Mouse (Mus musculus) gastrocnemius, adult 2 months (tissue): ENCODE results near the gene Slc16a6. TPM values are rescaled to one million over a fixed set of nuclear protein-coding genes. Genes with fewer than 3 reads are reported as not detected.

Experiments used
- DNase-seq: peaks from one replicate; pipeline ENCODE4 v3.0.0; 2022
- H3K27ac ChIP-seq: fragments of 200-600 bp; 2 replicates; pipeline ENCODE4 v1.8.1; 2022; ENCODE audit warnings: mild to moderate bottlenecking
- H3K4me3 ChIP-seq: fragments of 200-600 bp; 2 replicates; pipeline ENCODE4 v1.8.1; 2022; ENCODE audit warnings: mild to moderate bottlenecking, moderate library complexity
- CTCF ChIP-seq: fragments of 200-600 bp; IDR thresholded peaks from 2 replicates; pipeline ENCODE4 v1.8.1; 2022; ENCODE audit warnings: antibody characterized with exemption, mild to moderate bottlenecking, moderate library complexity
- intact Hi-C: fragments of 180-260 bp; cut with DNase I; formaldehyde crosslinking; loops from one replicate; pipeline ENCODE4 v1.15.1; 2025
- total RNA-seq, 2 experiments: library from RNA; stranded (reverse); gene quantifications; 2 replicates each; pipeline ENCODE4 v1.2.3; 2021

Slc16a6 gene
- total RNA-seq, 2 experiments from 2014 or later = 7.4 to 9.2 TPM

DNA sequence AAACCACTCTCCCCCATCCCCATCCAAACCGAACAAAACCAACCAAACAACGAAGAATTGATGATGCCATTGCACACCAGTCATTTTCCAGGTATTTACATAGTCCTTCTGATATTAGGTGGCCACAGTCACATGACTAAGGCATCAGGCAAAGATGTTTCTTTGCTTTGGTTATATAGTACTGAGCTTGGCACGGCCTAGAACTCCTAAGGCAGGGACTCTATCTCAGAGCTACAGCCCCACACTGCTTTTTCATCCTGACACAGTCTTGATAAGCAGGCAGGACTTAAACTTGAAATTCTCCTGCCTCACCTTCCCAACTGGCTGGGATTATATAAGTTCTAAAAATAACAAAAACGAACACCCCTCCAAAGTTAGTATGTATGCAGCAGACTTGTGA is 8.3 kb downstream of the Slc16a6 start:
- no peak for DNase-seq
- TF ChIP-seq CTCF = no peak
- Histone ChIP-seq H3K27ac (no peak overlapping the region), H3K4me3 (no peak overlapping the region)
- intact Hi-C loops = no loop called here

DNA sequence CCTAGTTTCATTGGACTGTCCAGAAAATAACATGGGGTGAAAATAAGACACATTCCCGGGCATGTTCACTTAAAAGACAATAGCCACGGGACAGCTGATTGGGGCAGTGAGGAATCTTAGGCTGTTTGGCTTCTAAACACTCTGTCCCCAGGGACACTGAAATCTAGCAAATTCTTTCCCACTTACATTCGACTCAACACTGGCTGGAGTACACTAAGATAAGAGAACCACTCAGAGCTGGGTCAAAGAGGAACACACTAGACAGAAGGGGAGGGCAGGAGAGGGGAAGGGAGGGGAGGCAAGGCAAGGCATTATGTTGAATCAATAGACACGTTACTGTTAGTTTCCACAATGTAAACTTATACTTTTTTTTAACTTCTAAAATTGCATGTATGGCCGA is 12.8 kb downstream of the Slc16a6 start:
- intact Hi-C loops = no loop called here
- no peak overlapping the region for H3K27ac ChIP-seq
- no peak for TF ChIP-seq CTCF

DNA sequence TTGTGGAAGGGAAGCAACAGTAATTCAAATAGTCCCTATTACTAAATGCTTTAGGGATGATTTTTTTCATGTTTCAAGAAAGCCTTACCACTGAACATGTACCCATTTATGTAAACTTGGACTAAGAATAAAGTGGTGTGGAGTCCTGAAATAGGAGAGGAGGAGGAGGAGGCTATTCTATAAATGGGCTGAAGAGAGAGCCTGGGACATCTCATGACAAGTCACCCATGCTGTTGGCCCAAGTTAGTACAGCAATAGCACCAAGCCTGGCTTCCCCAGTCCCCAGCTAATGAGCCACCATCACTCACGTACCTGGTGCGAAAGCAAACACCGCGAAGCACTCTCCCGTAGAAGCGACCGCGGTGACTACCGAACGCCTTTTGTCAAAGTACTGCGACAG is 15.2 kb downstream of the Slc16a6 start:
- no peak for TF ChIP-seq CTCF
- H3K27ac ChIP-seq = no peak overlapping the region
- no peak for DNase-seq
- H3K4me3 ChIP-seq = no peak overlapping the region
- intact Hi-C loops = no loop called here

More for the DNA sequence above, 12.8 kb downstream of the Slc16a6 start:
- no peak for DNase-seq
- H3K4me3 ChIP-seq = no peak overlapping the region

DNA sequence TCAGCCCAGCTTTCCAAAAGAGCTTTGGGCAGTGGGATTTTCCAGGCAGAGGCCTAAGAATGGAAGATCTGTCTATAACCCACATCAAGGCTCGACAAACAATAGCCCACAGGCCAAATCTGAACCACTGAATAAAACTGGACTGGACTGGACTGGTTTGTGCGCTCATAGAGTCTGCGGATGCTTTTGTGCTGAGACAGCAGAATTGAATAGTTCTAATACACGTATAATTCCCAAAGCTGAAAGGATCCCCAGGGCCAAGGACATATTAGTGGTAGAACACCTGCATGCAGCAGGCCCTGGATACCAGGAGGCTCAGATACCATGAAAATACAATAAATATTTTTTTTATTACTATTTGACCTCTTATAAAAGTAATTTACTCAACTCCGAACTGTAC is 17.1 kb downstream of the Slc16a6 start:
- no peak overlapping the region for H3K4me3 ChIP-seq
- intact Hi-C loops = no loop called here
- no peak for DNase-seq
- H3K27ac ChIP-seq = no peak overlapping the region
- TF ChIP-seq CTCF = no peak

GRCm38 (mm10) chr11:109451169-109451568 is 22.2 kb downstream of the Slc16a6 start:
- H3K27ac ChIP-seq = no peak overlapping the region
- intact Hi-C loops = no loop called here
- no peak for TF ChIP-seq CTCF
- no peak for DNase-seq
- no peak overlapping the region for H3K4me3 ChIP-seq

GRCm38 (mm10) chr11:109445438-109446035 is 27.9 kb downstream of the Slc16a6 start:
- no peak overlapping the region for H3K4me3 ChIP-seq
- peak; percentile 76 for TF ChIP-seq CTCF
- no peak for DNase-seq
- intact Hi-C loops = loop anchor here (1.0 to 5.0 kb wide), 5 partner anchors 117 to 415 kb away; no protein-coding TSS in a partner anchor
- no peak overlapping the region for H3K27ac ChIP-seq

GRCm38 (mm10) chr11:109444600-109444999 is 28.8 kb downstream of the Slc16a6 start:
- Histone ChIP-seq H3K27ac (no peak overlapping the region), H3K4me3 (no peak overlapping the region)
- peak; percentile 37 for DNase-seq
- intact Hi-C loops = loop anchor here (2.0 kb wide), 1 partner anchor 416 kb away; no protein-coding TSS in a partner anchor
- TF ChIP-seq CTCF = peak; percentile 57

GRCm38 (mm10) chr11:109443468-109444263 is 29.7 kb downstream of the Slc16a6 start:
- H3K4me3 ChIP-seq = no peak overlapping the region
- no peak for TF ChIP-seq CTCF
- intact Hi-C loops = loop anchor here (2.0 kb wide), 1 partner anchor 417 kb away; no protein-coding TSS in a partner anchor
- no peak overlapping the region for H3K27ac ChIP-seq
- DNase-seq = no peak

DNA sequence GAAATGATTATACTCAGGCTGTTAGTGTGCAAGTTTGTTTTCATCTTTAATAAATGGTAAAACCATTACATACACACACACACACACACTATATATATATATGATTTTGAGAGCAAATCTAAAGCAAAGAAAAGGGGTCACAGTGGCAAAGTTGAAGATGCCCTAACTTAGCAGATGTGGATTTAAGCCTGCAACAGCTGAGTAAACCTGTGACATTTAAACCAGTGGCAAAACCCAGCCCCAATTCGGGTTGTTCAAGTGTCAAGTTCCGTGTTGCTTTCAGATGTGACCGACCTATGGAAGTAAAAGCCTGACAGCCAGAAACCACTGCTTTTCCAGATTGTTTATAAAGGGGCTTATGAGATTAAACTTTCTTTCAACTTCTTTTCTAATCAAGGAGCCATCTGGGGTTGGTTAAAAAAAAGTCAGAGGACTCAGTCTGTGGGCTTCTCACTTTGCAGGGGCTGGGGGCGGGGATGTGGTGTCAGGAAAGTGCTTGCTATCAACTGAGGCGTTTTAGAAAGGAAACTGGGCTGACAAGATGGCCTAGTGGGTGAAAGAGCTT is 31.1 kb downstream of the Slc16a6 start:
- no peak overlapping the region for H3K4me3 ChIP-seq
- no peak overlapping the region for H3K27ac ChIP-seq
- TF ChIP-seq CTCF = no peak
- DNase-seq = no peak
- intact Hi-C loops = no loop called here

DNA sequence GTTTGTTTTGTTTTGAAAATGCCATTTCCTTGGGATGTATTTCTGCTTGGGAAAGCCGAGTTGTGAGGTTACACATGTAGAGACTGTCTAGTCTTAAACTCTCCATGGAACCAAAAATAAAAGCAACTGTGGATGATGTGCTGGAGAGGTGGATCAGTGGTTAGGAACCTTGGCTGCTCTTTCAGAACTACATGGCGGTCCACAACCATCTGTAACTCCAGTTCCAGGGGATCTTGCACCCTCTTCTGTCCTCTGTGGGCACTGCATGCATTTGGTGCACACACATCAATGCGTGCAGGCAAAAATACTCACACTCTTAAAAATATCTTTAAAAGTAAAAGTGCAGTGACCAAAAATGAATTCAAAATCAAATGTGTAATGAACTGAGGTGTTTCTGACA is 32.3 kb downstream of the Slc16a6 start:
- intact Hi-C loops = no loop called here
- Histone ChIP-seq H3K27ac (no peak overlapping the region), H3K4me3 (no peak overlapping the region)
- peak; percentile 37 for DNase-seq
- TF ChIP-seq CTCF = peak; percentile 67

- intact Hi-C loops = no loop called here
- Histone ChIP-seq H3K27ac (no peak overlapping the region), H3K4me3 (peak overlapping the region; percentile 81)
- no peak for TF ChIP-seq CTCF
- no peak for DNase-seq
Observed at GRCm38 (mm10) chr11:109440641-109441040, 32.8 kb downstream of the Slc16a6 start.

DNA sequence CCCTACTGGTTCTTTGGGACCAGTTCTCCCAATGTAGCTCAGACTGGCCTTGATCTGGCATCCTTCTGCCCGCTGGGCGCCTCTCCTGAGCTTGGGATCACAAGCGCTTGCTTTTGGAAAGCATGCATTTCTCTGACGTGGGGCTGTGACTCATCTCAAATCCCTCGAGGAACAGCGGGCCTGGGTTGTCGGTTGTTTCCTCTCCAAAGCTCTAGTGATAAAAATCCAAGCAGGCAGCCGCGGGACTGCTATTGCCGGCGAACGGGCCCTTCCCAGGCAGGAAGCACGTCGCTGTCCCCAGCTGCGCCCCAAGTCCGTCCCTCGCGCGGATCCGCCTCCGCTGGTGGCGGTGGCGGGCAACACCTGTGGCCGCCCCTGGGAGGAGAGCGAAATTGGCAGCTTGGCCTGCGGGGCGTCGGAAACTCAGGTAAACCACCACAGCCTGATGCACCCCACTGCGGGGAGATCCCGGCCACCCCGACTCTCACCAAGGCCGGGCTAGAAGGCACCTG is 33.5 kb downstream of the Slc16a6 start:
- Histone ChIP-seq H3K27ac (peak overlapping the region; percentile 75), H3K4me3 (peak overlapping the region; percentile 81)
- TF ChIP-seq CTCF = peak; percentile 52
- peak; percentile 86 for DNase-seq
- intact Hi-C loops = no loop called here

GRCm38 (mm10) chr11:109439209-109439608 is 34.2 kb downstream of the Slc16a6 start:
- no peak for TF ChIP-seq CTCF
- Histone ChIP-seq H3K27ac (peak overlapping the region; percentile 75), H3K4me3 (peak overlapping the region; percentile 81)
- DNase-seq = no peak
- intact Hi-C loops = no loop called here
